Comparison of ENCODE assay signal across 8 mouse cellular contexts in genomic region chr19:28679291-28679775, GRCm38 (mm10). TPM values are rescaled to one million over a fixed set of nuclear protein-coding genes. Genes with fewer than 3 reads are reported as not detected.
DNase-seq lines count a peak whose midpoint lies in the region; ATAC-seq and TF ChIP-seq lines count a peak whose summit lies in the region.

No protein-coding gene starts in this region.

- peak overlapping the region; percentile 71 for H3K4me3 ChIP-seq in kidney, embryonic 14.5 days (ENCODE audit: low read length)
- peak overlapping the region; percentile 67 to 76 for H3K4me3 ChIP-seq in ES-E14 (ENCODE audit: insufficient read depth in 1 of 2, low read depth in 1 of 2, low read length in 2 of 2, poor library complexity in 1 of 2, severe bottlenecking in 1 of 2)
- peak overlapping the region; percentile 58 for H3K4me3 ChIP-seq in forebrain, embryonic 13.5 days
- H3K4me3 ChIP-seq in limb, embryonic 15.5 days = peak overlapping the region; percentile 54
- peak overlapping the region; percentile 54 for H3K4me3 ChIP-seq in neural tube, embryonic 14.5 days (ENCODE audit: low read depth, low read length)

- DNase-seq in kidney, adult 8-10 months = no peak
- DNase-seq in ES-E14 (ENCODE audit: low read depth, low spot score) = no peak
- DNase-seq in cerebellum, adult 11-12 months = no peak
- no peak for DNase-seq in urinary bladder, adult 2 months (ENCODE audit: low spot score)

- no peaks in the 10 kb centered on the region for H3K36me3 ChIP-seq in kidney, embryonic 14.5 days (ENCODE audit: control insufficient read depth, insufficient read depth, low read length)
- no peaks in the 10 kb centered on the region for H3K36me3 ChIP-seq in ES-E14 (ENCODE audit: control insufficient read depth, insufficient read depth, low read length, poor library complexity, severe bottlenecking)
- H3K36me3 ChIP-seq in forebrain, embryonic 13.5 days (ENCODE audit: poor library complexity, severe bottlenecking) = no peaks in the 10 kb centered on the region
- H3K36me3 ChIP-seq in limb, embryonic 15.5 days = no peaks in the 10 kb centered on the region
- H3K36me3 ChIP-seq in neural tube, embryonic 14.5 days (ENCODE audit: control insufficient read depth, insufficient read depth, low read length) = no peaks in the 10 kb centered on the region

- no peak for ATAC-seq in kidney, embryonic 14.5 days (ENCODE audit: low FRiP score, low TSS enrichment)
- no peak for ATAC-seq in forebrain, embryonic 13.5 days
- no peak for ATAC-seq in limb, embryonic 15.5 days (ENCODE audit: insufficient number of reproducible peaks, low FRiP score, low TSS enrichment, low read depth)
- no peak; the same call in 1 of the 2 replicates for ATAC-seq in neural tube, embryonic 14.5 days (ENCODE audit: low read depth)

- WGBS in kidney, embryonic 14.5 days = under 1% methylated on average over 28 of the region's 28 CpGs
- WGBS in forebrain, embryonic 13.5 days = under 1% methylated on average over 28 of the region's 28 CpGs
- WGBS in limb, embryonic 15.5 days = under 1% methylated on average over 28 of the region's 28 CpGs
- WGBS in neural tube, embryonic 14.5 days = under 1% methylated on average over 28 of the region's 28 CpGs

- peaks cover 21% of the 10 kb centered on the region; the same call in 1 of the 2 replicates for H3K4me1 ChIP-seq in kidney, embryonic 14.5 days (ENCODE audit: control insufficient read depth, insufficient read depth, low read length)
- H3K4me1 ChIP-seq in ES-E14 (ENCODE audit: control insufficient read depth in 2 of 2, insufficient read depth in 2 of 2, low read length in 2 of 2, poor library complexity in 1 of 2) = peaks cover 4 to 17% of the 10 kb centered on the region in 2 experiments; a peak in 3 of 4 replicates
- H3K4me1 ChIP-seq in forebrain, embryonic 13.5 days = peaks cover 39% of the 10 kb centered on the region
- H3K4me1 ChIP-seq in limb, embryonic 15.5 days = peaks cover 24% of the 10 kb centered on the region
- H3K4me1 ChIP-seq in neural tube, embryonic 14.5 days (ENCODE audit: control insufficient read depth, insufficient read depth, low read length) = peaks cover 12% of the 10 kb centered on the region

- peak overlapping the region; percentile 72 for H3K9ac ChIP-seq in kidney, embryonic 14.5 days (ENCODE audit: low read depth, low read length)
- peak overlapping the region; percentile 44 for H3K9ac ChIP-seq in ES-E14 (ENCODE audit: insufficient read depth, low read depth, low read length, poor library complexity, severe bottlenecking)
- H3K9ac ChIP-seq in forebrain, embryonic 13.5 days = peak overlapping the region; percentile 68
- H3K9ac ChIP-seq in limb, embryonic 15.5 days = peak overlapping the region; percentile 35
- peak overlapping the region; percentile 51 for H3K9ac ChIP-seq in neural tube, embryonic 14.5 days (replicated peaks; ENCODE audit: low read depth, low read length)

- peaks cover 14% of the 10 kb centered on the region for H3K27me3 ChIP-seq in kidney, embryonic 14.5 days (ENCODE audit: control insufficient read depth, insufficient read depth, low read length)
- H3K27me3 ChIP-seq in forebrain, embryonic 13.5 days = peaks cover 50% of the 10 kb centered on the region
- peaks cover 10% of the 10 kb centered on the region for H3K27me3 ChIP-seq in limb, embryonic 15.5 days
- H3K27me3 ChIP-seq in neural tube, embryonic 14.5 days (ENCODE audit: control insufficient read depth, insufficient read depth, low read length) = peaks cover 28% of the 10 kb centered on the region

- peak overlapping the region; percentile 99 for H3K4me2 ChIP-seq in kidney, embryonic 14.5 days (replicated peaks; ENCODE audit: low read depth, low read length)
- H3K4me2 ChIP-seq in forebrain, embryonic 13.5 days = peak overlapping the region; percentile 99
- peak overlapping the region; percentile 93 for H3K4me2 ChIP-seq in limb, embryonic 15.5 days
- H3K4me2 ChIP-seq in neural tube, embryonic 14.5 days (ENCODE audit: low read depth, low read length) = peak overlapping the region; percentile 99

- in situ Hi-C loops in ES-E14 (cut with MboI; ENCODE audit: low sequenced_read_pairs in 2 of 2, unreplicated experiment in 2 of 2) = no loop called here

- no peaks in the 10 kb centered on the region for H3K9me3 ChIP-seq in kidney, embryonic 14.5 days (ENCODE audit: control insufficient read depth, low read length)
- no peaks in the 10 kb centered on the region for H3K9me3 ChIP-seq in ES-E14 (ENCODE audit: control insufficient read depth, insufficient read depth, low read depth, low read length)
- no peaks in the 10 kb centered on the region for H3K9me3 ChIP-seq in forebrain, embryonic 13.5 days (replicated peaks)
- no peaks in the 10 kb centered on the region for H3K9me3 ChIP-seq in limb, embryonic 15.5 days
- no peaks in the 10 kb centered on the region for H3K9me3 ChIP-seq in neural tube, embryonic 14.5 days (ENCODE audit: control insufficient read depth, low read length)

- H3K27ac ChIP-seq in kidney, embryonic 14.5 days (ENCODE audit: low read depth, low read length) = peak overlapping the region; percentile 59; the same call in 1 of the 2 replicates
- H3K27ac ChIP-seq in ES-E14 (ENCODE audit: insufficient read depth, low read depth, low read length, poor library complexity, severe bottlenecking) = no peak overlapping the region
- no peak overlapping the region for H3K27ac ChIP-seq in forebrain, embryonic 13.5 days
- peak overlapping the region; percentile 65 for H3K27ac ChIP-seq in limb, embryonic 15.5 days
- no peak overlapping the region for H3K27ac ChIP-seq in neural tube, embryonic 14.5 days (ENCODE audit: low read depth, low read length)

TF ChIP-seq in ES-E14, 5 proteins besides CTCF, POLR2A, EP300 and RAD21:
- TF ChIP-seq HCFC1 (IDR thresholded peaks at IDR 0.05; ENCODE audit: borderline replicate concordance, insufficient read depth, low read length) (no peak), ZNF384 (IDR thresholded peaks at IDR 0.05; ENCODE audit: low read depth, low read length) (no peak), MAFK (IDR thresholded peaks at IDR 0.05; ENCODE audit: insufficient read depth, low read depth, low read length) (no peak), CHD2 (IDR thresholded peaks at IDR 0.05; ENCODE audit: low read depth, low read length) (no peak), ZC3H11A (IDR thresholded peaks at IDR 0.05; ENCODE audit: borderline replicate concordance, low read depth, low read length) (no peak)

RNA-seq across cellular contexts. Expression of gene Glis3, which starts 0.5 kb away (rescaled TPM):
- 7.1 and 7.9 TPM in 2 replicates for polyA plus RNA-seq in kidney, embryonic 14.5 days (2014; fragmentation: Nextera tagmentation; extraction: Ambion mirVana)
- 1.7 and 3.3 TPM in 2 replicates for total RNA-seq in ES-E14 (2012; rRNA removed)
- 1.1 and 1.3 TPM in 2 replicates for polyA plus RNA-seq in forebrain, embryonic 13.5 days (2015; fragmentation: Nextera tagmentation; extraction: Ambion mirVana)
- 2.7 and 3.0 TPM in 2 replicates for polyA plus RNA-seq in limb, embryonic 15.5 days (2015; fragmentation: Nextera tagmentation; extraction: Ambion mirVana)
- polyA plus RNA-seq in neural tube, embryonic 14.5 days (2014; fragmentation: Nextera tagmentation; extraction: Ambion mirVana) = 2.7 and 3.3 TPM in 2 replicates
- polyA plus RNA-seq in urinary bladder, adult 2 months (2012; rRNA removed) = 2.2 and 3.7 TPM in 2 replicates

Comparison
In these comparisons a context has a peak if more than half of its experiments do, and no peak if none do; other contexts are left out.
1. H3K27ac ChIP-seq: peak in kidney, embryonic 14.5 days (single experiment) and limb, embryonic 15.5 days (single experiment); none in ES-E14 (single experiment), forebrain, embryonic 13.5 days (single experiment) and neural tube, embryonic 14.5 days (single experiment).
2. Peak in every context shown above with its lines, with median percentiles within 50 percentile points of each other: H3K4me2 ChIP-seq, H3K4me3 ChIP-seq and H3K9ac ChIP-seq.